Mouse (Mus musculus): ENCODE results near the gene Cox10. TPM values are rescaled to one million over a fixed set of nuclear protein-coding genes. Genes with fewer than 3 reads are reported as not detected.

Cox10 gene
- polyA plus RNA-seq, 1 experiment from 2014 or later, result 42.7 TPM

Other genes starting within 250 kb of the Cox10 start
- gene Hs3st3b1, start 157.2 kb downstream of the Cox10 start, polyA plus RNA-seq (2015; fragmentation: Nextera tagmentation; extraction: Ambion mirVana), result 1.7 and 2.7 TPM in 2 replicates